Mouse (Mus musculus): Measurements from ENCODE around the gene Mvb12b. TPM values are rescaled to one million over a fixed set of nuclear protein-coding genes. Genes with fewer than 3 reads are reported as not detected.
"Not testable (repeated sequence)": the region's sequence is repeated elsewhere in the genome, so short reads cannot be mapped to it uniquely, and the experiment has no call there.

Mvb12b gene
- total RNA-seq, 2 experiments from 2014 or later: 74.6 to 78.4 TPM

GRCm38 (mm10) chr2:33914998-33915397, 27.3 kb upstream of the Mvb12b start:
- no peak for DNase-seq (ENCODE audit: extremely low spot score in 1 of 2, low spot score in 2 of 2)
- Histone ChIP-seq H3K27ac (no peak overlapping the region), H3K4me3 (no peak overlapping the region)
- no peak for TF ChIP-seq CTCF (IDR thresholded peaks at IDR 0.05)
- intact Hi-C loops (cut with DNase I): no loop called here

GRCm38 (mm10) chr2:33914334-33914733, 26.6 kb upstream of the Mvb12b start:
- intact Hi-C loops (cut with DNase I): no loop called here
- no peak overlapping the region for H3K4me3 ChIP-seq
- no peak for DNase-seq (ENCODE audit: extremely low spot score in 1 of 2, low spot score in 2 of 2)
- H3K27ac ChIP-seq: no peak overlapping the region
- TF ChIP-seq CTCF (IDR thresholded peaks at IDR 0.05): no peak

- DNase-seq (ENCODE audit: extremely low spot score in 1 of 2, low spot score in 2 of 2); intact Hi-C loops (cut with DNase I); H3K4me3 ChIP-seq; H3K27ac ChIP-seq: not testable (repeated sequence)
Observed at GRCm38 (mm10) chr2:33913598-33913997, 25.9 kb upstream of the Mvb12b start.

GRCm38 (mm10) chr2:33912741-33913140, 25.0 kb upstream of the Mvb12b start:
- no peak for TF ChIP-seq CTCF (IDR thresholded peaks at IDR 0.05)
- intact Hi-C loops (cut with DNase I): no loop called here
- DNase-seq (ENCODE audit: extremely low spot score in 1 of 2, low spot score in 2 of 2): no peak
- Histone ChIP-seq H3K4me3 (no peak overlapping the region), H3K27ac (no peak overlapping the region)

GRCm38 (mm10) chr2:33908374-33908773, 20.6 kb upstream of the Mvb12b start:
- H3K4me3 ChIP-seq: no peak overlapping the region
- DNase-seq (ENCODE audit: extremely low spot score in 1 of 2, low spot score in 2 of 2): no peak
- intact Hi-C loops (cut with DNase I): no loop called here
- no peak for TF ChIP-seq CTCF (IDR thresholded peaks at IDR 0.05)
- H3K27ac ChIP-seq: no peak overlapping the region

GRCm38 (mm10) chr2:33907174-33907573, 19.4 kb upstream of the Mvb12b start:
- Histone ChIP-seq H3K27ac (no peak overlapping the region), H3K4me3 (no peak overlapping the region)
- DNase-seq (ENCODE audit: extremely low spot score in 1 of 2, low spot score in 2 of 2): no peak
- no peak for TF ChIP-seq CTCF (IDR thresholded peaks at IDR 0.05)
- intact Hi-C loops (cut with DNase I): no loop called here

GRCm38 (mm10) chr2:33895829-33896228, 8.1 kb upstream of the Mvb12b start:
- DNase-seq (ENCODE audit: extremely low spot score in 1 of 2, low spot score in 2 of 2): no peak

GRCm38 (mm10) chr2:33893151-33893550, 5.4 kb upstream of the Mvb12b start:
- intact Hi-C loops (cut with DNase I): no loop called here
- no peak; the same call in 1 of the 2 replicates for TF ChIP-seq CTCF (IDR thresholded peaks at IDR 0.05)
- H3K27ac ChIP-seq: no peak overlapping the region
- no peak overlapping the region for H3K4me3 ChIP-seq
- no peak for DNase-seq (ENCODE audit: extremely low spot score in 1 of 2, low spot score in 2 of 2)

More at GRCm38 (mm10) chr2:33895829-33896228, 8.1 kb upstream of the Mvb12b start:
- TF ChIP-seq CTCF (IDR thresholded peaks at IDR 0.05): no peak; the same call in none of the 2 replicates
- Histone ChIP-seq H3K4me3 (no peak overlapping the region), H3K27ac (no peak overlapping the region)
- intact Hi-C loops (cut with DNase I): no loop called here

GRCm38 (mm10) chr2:33892354-33892753, 4.6 kb upstream of the Mvb12b start:
- H3K27ac ChIP-seq: no peak overlapping the region
- intact Hi-C loops (cut with DNase I): no loop called here
- no peak for DNase-seq (ENCODE audit: extremely low spot score in 1 of 2, low spot score in 2 of 2)
- H3K4me3 ChIP-seq: no peak overlapping the region
- TF ChIP-seq CTCF (IDR thresholded peaks at IDR 0.05): no peak

GRCm38 (mm10) chr2:33888100-33888385, 297 bp upstream of the Mvb12b start:
- Histone ChIP-seq H3K27ac (peak overlapping the region; percentile 95), H3K4me3 (peak overlapping the region; percentile 88)
- TF ChIP-seq CTCF (IDR thresholded peaks at IDR 0.05): no peak
- intact Hi-C loops (cut with DNase I): no loop called here
- no peak for DNase-seq (ENCODE audit: extremely low spot score in 1 of 2, low spot score in 2 of 2)

- TF ChIP-seq CTCF (IDR thresholded peaks at IDR 0.05): no peak
- peak; percentile 33 to 58 for DNase-seq (ENCODE audit: extremely low spot score in 1 of 2, low spot score in 2 of 2)
- Histone ChIP-seq H3K27ac (peak overlapping the region; percentile 91), H3K4me3 (peak overlapping the region; percentile 88)
- intact Hi-C loops (cut with DNase I): loop anchor here (1.0 kb wide), 1 partner anchor 65 kb away; no protein-coding TSS in a partner anchor
Observed at GRCm38 (mm10) chr2:33886386-33887327, 1.1 kb downstream of the Mvb12b start.

GRCm38 (mm10) chr2:33885264-33885651, 2.5 kb downstream of the Mvb12b start:
- TF ChIP-seq CTCF (IDR thresholded peaks at IDR 0.05): no peak
- Histone ChIP-seq H3K27ac (peak overlapping the region; percentile 9; the same call in 1 of the 2 replicates), H3K4me3 (no peak overlapping the region)
- no peak for DNase-seq (ENCODE audit: extremely low spot score in 1 of 2, low spot score in 2 of 2)
- intact Hi-C loops (cut with DNase I): no loop called here

Data from left cerebral cortex, adult 2 months (tissue).